Mouse (Mus musculus): Measurements from ENCODE around the gene Pmpca.
A peak's percentile ranks its signal among the peaks of the same experiment; 100 is the strongest.

The Pmpca gene

DNA sequence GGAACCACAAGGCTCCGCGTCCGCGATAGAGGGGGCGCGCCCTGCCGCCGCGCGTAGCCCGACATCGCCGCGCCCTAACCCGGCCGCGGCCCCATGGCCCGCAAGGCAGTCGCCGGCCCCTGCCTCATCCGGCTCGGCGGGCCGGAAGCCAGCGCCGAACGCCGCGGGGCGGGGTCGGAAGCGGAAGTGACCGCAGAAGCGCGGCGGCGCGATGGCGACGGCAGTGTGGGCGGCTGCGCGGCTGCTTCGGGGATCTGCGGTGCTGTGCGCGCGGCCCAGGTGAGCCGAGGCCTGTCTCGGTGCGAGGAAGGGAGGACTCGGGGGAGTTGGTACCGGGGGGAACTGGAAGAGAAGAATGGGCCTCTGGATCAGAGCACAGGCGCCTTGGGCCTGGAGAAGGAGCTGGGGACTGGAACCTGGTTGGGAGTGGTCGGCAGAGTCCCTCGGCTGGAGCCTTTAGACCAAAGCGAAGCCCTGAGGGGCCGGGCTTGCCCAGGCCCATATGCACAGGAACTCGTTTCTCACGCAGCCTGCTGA lies at the start of gene Pmpca, which contains the start of gene Entr1:
Pmpca (plus strand) TSS at position 186 of the 537 bp plus-strand sequence.
Entr1 (minus strand) TSS at position 163 of the 537 bp plus-strand sequence.
- peak; percentile 91 to 95 for DNase-seq

DNA sequence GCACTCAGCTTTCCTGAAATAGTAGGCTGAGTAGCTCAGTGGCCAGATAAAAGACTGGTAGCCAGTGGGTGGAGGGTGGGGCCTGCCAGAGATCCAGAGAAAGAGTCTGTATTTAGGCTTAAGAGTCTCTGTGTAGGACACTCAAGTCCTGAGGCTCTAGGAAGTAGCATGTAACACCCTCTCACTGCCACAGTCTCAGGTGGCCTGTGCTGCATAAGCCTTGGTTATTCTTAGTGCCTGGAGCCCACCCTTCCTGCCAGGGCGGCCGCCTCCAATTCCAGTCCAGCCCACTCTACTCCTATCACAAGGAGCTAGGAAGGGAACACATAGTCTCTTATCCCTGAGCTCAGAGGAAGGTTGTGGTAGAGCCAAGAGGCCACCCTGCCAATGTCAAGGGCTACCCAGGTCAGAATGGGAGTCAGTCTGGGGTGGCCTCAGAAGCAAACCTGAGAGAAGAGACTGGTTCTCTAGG lies 47.6 kb upstream of the Pmpca start:
- DNase-seq = no peak

DNA sequence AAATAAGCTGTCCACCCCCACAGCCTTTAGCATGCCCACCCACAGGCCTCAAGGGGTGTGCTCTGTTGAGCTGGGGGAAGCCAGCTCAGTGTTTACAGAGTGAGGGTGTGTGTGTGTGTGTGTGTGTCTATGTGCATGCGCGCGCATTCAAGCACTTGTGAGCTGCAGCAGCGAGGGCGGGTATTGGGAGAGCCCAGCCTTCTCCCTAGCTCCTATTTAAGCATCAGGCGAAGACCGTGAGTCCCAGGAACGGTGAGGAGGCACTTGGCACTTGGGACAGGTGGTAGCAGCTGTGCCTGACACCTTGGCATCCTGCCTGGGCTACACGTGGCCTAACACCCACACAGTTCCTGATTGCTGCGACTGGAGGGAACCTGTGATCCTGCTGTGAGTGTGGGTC lies 47.1 kb upstream of the Pmpca start:
- peak; percentile 79 to 87 for DNase-seq

DNA sequence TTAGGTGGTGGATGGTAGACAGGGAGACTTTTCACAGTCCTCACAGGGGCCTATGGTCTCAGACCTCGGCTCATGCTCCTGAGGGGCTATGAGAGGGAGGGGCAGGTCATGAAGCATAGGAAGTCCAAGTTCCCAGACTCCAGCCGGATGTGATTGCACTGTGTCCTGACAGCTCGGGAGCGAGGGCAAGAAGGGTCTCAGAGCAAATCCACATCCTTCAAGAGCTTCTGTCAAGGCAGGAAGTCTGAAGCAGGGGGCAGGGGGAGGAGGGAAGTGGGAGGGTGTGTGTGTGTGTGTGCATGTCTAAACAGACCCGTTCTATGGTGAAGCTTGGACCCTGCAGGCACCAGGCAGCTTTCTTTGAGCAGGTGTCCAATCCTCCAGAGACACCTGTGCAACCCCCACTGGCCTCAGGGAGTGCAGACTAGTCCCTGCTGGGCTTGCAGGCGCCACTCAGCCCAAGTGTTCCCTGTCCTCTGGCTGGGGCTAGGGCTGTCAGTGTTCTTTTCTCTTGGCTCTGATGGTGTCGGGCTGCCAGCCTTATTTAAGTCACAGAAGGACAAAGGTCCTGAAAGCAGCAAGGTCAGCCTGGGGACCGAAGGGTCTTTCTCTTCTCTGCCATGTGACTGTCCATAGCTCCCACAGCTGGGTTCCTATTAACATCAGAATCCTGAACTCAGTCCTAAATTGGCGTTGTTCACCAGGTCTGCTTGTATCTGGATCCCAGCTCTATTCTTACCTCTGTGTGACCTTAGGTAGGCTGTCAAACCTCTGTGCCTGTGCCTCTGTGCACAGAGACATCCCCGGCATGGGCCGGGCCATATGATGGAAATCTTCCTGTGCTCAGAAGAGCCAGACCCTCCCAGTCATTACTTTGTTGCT lies 46.3 kb upstream of the Pmpca start:
- no peak for DNase-seq

DNA sequence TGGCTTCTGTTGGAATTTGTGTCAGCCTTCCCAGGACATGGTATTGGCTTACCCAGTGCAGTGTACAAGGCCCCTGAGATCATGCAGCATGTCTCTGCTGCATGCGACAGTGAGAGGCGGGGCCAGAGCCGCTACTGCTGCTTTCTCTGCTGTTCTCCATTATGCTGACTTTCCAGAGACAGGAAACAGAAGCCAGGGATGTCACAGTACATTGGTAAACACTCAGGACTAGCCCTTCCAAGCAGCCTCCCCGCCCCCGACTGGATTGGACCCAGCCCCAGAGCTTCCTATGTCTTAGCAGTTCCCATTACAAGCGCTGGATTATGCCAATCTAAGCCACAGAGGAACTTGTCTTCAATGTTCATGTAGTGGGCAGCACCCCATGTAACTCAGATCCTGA lies 40.9 kb upstream of the Pmpca start:
- no peak for DNase-seq

DNA sequence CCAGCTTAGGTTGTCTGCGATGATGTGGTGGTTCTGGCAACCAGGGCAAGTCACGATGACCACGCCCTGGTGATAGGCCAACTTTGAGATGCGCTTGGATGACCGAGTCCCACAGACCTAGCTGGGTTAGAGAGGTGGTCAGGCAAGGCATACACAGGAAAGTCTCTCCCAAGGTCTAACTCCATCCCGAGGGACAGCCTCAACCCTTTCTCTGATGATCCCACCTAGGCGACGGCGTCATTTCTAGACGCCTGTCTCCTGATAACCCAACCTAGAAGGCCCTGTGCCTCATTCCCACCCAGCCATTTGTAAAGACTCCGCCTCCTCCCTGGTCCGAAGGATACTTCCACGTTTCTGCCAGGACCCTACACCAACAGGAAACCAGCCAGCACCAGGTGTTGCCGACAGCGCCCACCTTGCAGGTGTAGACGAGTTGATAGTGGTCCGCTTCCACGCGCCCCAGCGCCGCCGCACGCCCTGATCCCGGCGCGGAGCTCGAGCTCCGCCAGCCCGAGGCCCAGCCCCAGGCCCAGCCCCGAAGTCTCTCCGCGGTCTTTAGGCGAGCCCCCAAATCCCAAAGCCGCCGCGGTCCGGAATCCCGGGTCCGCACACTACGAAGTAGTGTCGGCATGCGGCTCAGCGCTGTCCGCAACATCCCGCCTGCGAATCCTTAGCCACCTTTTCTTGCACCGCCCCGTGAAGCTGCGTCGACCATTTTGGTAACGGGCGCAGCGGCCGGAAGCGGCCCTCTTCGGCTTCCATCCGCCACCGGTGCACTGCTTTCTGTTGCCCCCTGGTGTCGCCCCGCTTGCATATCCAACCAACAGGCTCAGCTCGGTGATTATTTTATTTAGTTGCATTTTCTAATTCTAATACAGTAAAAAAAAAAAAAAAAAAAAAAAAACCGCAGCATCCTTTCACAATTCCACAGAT lies 37.5 kb upstream of the Pmpca start, which contains the start of gene Dnlz:
Dnlz (minus strand) TSS at position 753 of the 933 bp plus-strand sequence.
- peak; percentile 97 for DNase-seq

DNA sequence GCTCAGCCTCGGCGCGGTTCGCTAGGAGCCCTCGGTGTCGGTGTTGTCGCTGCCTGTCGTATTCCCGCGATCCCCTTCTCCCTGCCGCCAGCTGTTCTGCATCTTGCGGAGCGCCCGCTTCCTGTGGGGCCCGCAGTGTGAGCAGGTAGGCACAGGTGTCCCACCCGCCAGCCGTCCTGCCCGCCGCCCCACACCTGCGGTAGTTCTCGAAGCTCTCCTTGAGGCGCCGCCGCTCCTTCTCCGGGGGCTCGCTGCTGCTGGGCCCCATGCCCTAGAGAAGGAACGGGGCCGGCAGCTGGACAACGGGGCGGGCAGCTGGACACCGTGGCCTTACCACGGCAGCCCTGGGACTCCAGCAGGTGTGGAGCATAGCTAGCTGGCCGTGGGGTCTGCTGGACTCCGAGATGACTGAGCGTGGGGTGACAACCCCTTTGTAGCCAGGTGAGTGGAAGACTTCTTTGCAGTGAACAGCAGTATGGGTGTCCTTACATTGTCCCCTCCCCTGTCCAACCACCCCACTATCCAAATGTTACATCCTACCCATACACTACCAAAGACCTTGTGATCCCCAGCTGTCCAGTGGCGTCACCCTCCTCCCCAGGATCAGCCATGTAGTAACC lies 36.7 kb upstream of the Pmpca start:
- peak in 1 of 2 experiments; percentile 70 for DNase-seq

DNA sequence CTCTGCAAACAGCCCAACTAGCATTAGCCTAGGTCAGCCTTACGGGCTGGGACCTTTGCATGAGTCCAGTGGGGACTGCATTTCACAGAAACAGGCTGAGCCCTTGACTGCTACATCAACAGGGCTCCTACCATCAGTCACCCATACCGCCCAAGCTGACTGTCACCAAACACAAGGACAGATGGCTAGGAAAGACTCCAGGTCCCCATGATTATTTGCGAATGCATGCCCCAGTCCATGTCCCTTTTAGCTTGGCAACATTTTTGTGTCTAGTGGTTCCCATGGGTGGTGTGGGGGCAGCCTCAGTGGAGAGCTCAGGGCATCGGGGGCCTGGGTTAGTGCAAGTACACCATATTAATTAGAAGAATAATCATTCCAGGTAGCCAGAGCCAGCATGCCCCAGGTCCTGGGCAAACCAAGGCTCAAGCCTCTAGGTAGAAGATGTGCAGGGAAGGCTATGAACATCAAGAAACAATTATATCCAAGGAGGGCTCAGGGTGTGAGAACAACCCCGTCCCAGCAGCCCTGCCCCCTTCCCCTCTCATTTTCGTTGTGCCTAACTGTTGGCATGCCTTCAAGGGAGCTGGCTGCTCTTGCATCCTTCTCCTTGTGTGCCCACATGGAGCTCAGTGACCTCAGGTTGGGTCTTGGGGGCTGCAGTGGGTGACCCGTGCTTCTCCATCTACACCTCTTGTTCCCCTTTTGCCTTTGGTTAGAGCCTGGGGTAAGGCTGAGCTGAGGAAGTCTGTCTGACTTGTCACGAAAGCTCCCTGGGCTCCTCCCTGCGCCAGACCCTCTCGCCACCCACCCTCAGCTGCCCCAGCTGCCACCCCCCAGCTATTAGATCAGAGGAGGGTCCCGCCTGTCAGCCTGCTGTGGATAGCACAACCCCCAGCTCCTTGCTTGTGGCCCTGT lies 35.8 kb upstream of the Pmpca start:
- DNase-seq = peak; percentile 54

DNA sequence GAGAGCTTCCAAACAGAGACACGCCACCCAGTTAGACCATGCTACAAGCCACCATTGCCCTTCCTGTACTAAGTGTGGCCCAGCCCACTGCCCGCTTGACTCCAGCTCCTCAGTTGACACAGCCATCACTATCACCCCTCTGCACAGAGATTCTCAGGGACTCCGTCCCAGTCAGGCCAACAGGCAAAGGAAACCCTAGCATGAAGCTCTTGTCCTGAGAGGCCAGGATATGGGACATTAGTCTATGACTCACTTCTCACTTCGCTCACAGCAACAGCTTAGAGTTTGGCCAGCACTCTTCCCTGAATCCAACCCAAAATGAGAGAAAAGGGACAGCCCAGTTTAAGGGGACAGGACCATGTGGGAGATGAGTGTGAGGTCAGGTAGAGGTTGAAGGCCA lies 34.7 kb upstream of the Pmpca start:
- DNase-seq = peak in 1 of 2 experiments; percentile 15

DNA sequence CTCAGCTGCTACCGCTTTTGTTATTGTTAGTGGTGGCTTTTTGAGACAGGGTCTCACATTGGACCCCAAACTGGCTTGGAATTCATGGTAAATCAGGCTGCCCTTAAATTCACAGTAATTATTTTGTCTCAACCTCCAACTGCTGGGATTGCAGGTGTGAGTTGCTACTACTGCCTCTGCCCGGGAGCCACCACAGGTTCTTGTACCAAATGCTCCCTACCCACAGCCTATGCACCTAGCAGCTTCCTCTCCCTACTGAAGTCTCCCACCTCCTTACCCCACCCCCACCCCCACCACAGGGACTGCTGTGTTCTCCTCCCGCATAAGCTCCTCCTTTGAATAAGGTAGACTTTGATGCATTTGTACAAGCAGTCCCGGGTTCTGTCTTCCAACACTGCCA lies 32.9 kb upstream of the Pmpca start:
- no peak for DNase-seq

DNA sequence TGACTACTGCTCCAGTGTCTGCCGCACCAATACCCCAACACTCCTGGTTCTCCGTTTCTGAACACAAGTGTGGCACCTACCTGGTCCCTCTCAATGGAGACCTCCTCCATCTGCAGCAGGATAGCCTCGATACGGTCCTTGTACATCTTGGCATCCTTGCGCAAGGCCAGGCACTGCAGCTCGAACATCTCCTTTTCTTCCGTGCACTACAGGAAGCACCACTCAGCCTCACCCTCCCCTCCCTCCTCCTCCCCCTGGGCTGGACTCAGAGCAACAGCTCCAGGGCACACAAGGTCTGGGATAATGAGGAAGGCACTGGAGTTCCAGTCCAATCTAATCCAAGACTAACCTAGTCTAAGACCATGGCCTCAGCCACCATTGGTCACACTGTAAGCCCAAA lies 32.5 kb upstream of the Pmpca start:
- no peak for DNase-seq

DNA sequence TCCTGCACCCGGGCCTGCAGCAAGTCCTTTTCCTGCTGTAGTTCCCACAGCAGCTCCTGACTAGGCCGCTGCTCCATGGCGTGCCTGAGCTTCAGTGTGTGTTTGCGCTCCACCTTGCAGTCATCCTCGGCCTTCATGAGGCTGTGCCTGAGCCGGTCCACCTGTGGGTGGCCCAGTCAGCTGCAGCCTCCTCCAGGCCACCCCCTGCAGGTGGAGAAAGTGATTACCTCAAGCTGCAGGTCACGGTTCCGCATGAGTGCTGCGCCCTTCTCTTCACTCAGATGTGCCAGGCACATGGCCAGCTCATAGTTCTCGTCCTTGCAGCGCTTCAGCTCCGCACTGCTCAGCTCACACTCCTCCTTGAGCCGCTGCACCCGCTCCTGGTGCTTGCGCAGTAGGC lies 31.7 kb upstream of the Pmpca start:
- DNase-seq = peak; percentile 38 to 54

DNA sequence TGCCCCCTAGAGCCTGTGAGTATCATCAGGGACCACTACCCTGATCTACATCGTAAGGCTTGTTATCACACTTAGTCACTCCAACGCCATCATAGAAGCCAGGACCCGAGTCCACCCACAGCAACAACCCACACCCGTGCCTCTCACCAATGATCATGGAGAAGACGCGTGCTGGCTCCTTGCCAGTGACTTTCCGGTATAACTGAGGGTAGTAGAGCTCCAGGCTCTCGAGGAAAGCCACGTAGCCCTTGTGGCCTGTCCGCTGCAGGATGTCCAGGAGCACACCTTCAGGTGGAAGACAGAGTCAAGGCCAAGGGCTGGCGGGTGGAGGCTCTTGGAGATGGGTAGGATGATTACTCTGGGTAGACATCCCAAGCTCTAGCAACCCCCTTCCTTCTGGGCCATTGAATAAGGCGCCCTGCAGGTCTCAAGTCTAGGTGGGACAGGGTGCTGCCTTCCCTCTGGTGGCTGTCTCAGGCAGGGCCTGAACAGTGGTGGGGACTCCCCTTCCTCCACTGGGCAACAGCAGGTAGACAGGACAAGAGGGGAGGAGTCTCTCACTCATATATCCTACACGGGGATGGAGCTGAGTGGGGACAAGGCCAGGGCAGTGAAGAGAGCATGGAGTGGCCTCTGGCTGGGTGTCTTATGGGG lies 30.3 kb upstream of the Pmpca start:
- peak in 1 of 2 experiments; percentile 43 for DNase-seq

DNA sequence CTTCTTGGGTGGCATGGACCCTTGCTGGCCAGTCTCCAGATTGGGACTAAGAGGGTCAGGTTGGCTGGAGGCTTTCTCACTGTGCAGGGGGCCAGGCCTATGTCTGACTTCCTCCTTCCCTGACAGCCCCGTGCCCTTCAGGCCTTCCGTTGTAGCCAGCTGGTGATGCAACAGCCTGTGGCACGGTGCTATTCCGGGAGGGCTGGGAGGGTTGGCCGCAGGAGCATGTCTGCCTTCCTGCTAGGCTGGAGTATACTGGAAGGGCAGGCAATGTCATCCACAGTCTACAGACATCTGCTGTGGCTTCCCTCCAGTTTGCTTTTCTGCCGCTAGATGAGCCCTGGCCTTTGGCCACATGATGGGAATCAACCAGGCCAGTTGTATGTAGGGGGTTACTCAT lies 29.2 kb upstream of the Pmpca start:
- peak; percentile 28 to 39 for DNase-seq

DNA sequence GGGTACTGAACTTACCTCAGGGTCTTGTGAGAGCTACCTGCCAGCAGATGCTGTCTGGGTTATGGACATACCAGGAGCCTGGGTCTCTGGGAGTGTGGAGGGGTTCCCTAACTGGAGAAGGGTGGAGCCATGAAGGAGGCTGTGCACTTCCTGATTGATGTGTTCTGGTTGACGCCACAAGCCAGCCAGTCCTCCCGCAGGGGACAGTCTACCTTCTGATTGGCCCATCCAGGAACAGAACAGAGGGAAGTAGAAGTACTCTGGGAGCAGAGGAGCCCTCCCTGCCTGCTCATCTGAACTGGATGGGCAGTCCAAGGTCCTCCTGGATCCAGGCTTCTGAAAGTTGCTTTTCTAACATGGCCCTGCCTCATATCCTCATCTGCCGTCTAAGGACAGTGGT lies 28.4 kb upstream of the Pmpca start, which contains the start of gene Card9:
Card9 (minus strand) TSS at position 147 of the 400 bp plus-strand sequence.
- DNase-seq = no peak

DNA sequence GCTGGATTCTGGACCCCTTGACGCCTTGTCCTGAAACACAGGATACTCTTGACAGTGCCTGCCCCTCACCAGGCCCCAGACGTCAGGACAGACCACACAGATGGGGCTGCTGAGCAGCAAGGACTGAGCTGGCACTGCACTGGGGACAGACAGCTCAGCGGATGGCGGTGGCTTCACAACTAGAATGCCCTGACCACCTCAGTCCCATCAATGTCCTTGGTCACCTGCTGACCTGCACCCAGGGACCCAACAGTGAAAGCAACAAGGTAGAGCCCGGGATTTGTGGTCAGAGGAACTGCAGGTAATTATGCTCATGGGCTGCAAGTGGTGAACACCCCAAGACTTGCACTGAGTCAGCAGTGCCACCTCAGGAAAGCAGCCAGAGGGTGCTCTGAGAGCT lies 26.1 kb upstream of the Pmpca start:
- DNase-seq = no peak

DNA sequence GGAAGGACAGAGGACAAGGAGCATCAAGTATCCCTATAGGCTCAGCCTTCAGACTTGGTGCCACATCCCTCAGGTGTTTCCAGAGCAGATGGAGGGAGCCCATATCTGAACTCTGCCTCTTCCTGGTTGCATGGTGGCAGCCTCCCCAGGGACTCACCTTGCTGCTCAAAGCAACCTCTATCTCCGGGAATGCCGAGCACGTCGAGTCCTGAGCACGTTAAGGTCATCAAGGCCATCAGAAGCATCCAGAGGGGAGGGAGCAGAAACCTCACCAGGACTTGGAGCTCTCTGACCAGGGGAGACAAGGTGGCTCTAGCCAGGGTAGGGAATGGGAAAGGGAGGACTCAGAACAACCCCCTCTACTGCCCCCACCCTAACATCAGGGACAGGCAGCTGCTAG lies 25.7 kb upstream of the Pmpca start:
- no peak for DNase-seq

DNA sequence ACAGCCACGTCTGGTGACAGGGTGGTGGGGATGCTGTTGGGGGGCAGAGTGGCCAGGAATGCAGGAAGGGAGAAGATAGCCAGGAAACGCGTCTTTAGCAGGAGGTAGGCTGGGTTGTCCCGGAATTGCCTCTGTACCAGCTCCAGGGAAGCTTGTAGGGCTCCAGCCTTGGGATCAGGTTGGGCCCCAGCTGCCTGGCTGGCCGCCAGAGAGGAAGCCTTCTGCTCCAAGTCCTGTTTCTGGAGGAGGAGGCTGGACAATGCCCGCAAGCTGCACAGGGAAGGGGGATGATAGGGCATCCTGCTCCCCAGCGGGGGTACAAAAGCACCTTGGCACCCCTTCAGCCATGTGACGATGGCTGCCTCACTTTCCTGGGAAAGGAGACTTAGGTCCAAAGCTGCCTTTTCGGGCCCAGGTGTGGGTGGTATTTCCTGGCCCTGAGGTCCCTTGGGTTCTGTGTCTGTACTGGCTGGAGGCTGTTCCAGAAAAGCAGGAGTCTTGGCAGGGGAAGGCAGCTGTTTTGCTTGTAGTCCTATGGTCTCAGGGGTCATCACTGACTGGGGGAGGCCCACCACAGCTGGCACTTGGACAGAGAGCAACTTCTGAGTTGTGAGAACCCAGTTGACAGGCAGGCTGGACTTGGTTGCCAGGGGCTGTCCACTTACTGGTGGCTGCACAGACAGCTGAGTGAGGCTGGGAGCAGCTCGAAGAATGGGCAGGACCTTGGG lies 24.2 kb upstream of the Pmpca start:
- DNase-seq = peak; percentile 78 to 86

DNA sequence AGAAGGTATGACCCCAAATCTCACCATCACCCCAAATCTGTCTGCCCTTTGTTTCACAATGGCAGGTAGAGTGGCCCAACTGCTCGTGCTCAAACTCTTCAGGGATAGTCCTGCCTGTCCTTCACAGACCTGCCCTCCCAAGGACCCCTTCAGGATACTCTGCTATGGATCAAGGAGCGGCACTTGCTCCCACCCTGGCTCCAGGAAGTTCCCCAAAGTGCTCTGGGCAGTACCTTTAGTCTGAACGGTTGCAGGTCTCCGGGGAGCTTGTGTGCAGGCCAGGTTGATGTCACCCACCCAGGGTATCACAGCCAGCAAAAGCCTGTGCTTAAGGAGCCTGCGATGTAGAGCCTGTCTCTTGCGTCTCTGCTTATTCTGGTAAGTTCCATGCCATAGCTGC lies 21.2 kb upstream of the Pmpca start:
- no peak for DNase-seq

DNA sequence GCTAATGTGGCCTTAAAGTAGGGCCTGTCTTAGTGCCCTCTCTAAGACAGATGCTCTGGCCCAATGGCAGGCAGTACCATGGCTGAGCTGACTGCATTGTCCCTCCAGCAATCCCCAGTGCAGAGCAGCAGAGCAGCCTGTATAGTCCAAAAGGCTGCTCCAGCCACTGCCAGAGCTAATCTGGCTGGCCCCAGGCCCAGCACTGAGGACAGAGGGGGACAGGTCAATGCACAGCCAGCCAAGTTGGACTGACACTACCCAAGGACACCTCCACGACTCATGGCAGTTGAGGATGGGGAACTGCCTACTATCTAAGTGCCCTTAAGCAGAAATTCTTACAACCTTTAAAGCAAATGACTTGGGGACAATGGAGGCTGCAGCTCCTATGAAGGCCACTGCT lies 20.6 kb upstream of the Pmpca start:
- no peak for DNase-seq

Data from cerebellum, postnatal 25 days (tissue).